Mouse (Mus musculus): ENCODE results near the gene Tekt3.

DNA sequence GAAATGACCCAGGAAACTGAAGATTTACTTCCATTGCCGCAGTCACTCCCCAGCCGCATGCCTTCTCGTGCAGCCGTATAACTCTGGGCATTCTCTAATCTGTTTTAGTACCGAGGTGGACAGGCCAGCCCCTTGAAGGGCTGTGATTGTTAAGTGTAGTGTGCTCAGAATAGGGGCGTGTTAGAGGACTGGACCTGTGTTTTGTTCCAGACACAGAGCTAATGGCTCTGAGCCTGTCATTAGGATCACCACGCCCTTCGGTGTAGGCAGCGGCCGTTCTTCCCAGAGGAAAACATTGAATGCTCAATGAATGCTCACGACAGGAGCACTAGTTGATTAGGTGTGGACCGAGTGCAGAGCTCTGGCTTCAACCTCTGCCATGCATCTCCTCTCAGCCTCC is 68.4 kb downstream of the Tekt3 start:
- TF ChIP-seq CTCF (IDR thresholded peaks at IDR 0.05; ENCODE audit: control insufficient read depth, insufficient read depth, insufficient replicate concordance, low read depth, low read length) (no peak), POLR2A (IDR thresholded peaks at IDR 0.05; ENCODE audit: control insufficient read depth, low read depth, low read length) (no peak)
